Mouse (Mus musculus): ENCODE results near the gene Sapcd2.

GRCm38 (mm10) chr2:25364761-25365090 is 7.4 kb upstream of the Sapcd2 start:
- TF ChIP-seq CTCF (IDR thresholded peaks at IDR 0.05; ENCODE audit: insufficient read depth, low read length): no peak
- no peak for TF ChIP-seq POLR2A (IDR thresholded peaks at IDR 0.05; ENCODE audit: borderline replicate concordance, extremely low read depth, low read depth, low read length)

Measured in lung, adult 2 months (tissue).